Mouse (Mus musculus) stomach, postnatal 0 days (tissue): Measurements from ENCODE around the gene Mpl.

Source experiments
- CTCF ChIP-seq: IDR thresholded peaks from 2 replicates; pipeline ENCODE4 v1.5.1; 2016; ENCODE audit warnings: antibody characterized with exemption, low read depth, mild to moderate bottlenecking, moderate library complexity
- EP300 ChIP-seq: optimal IDR thresholded peaks from 2 replicates; pipeline ENCODE3; 2016; ENCODE audit warnings: antibody characterized with exemption

DNA sequence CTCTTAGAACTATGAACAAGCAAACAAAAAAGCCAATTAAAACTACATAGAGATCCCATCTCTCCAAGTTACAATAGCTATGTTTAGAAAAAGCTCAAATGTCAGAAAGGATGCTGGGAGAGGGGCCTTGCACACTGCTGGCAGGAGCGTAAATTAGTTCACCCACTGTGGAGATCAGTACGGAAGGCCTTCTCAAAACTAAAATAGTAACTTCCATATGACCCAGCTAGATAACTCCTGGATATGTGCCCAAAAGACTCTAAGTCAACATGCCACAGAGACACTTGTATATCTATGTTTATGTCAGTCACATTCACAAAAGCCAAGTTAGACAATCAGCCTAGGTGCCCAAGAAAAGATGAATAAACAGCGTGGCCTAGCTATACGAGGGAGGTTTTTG is 62.0 kb downstream of the Mpl start:
- no peak for TF ChIP-seq EP300
- TF ChIP-seq CTCF: no peak
